Comparison of ENCODE assay signal across 7 mouse cellular contexts in genomic region chr4:151977748-151978147, GRCm38 (mm10). TPM values are rescaled to one million over a fixed set of nuclear protein-coding genes. Genes with fewer than 3 reads are reported as not detected.
DNase-seq lines count a peak whose midpoint lies in the region; ATAC-seq and TF ChIP-seq lines count a peak whose summit lies in the region.

No protein-coding gene starts in this region.

- peaks cover 9% of the 10 kb centered on the region for H3K36me3 ChIP-seq in forebrain, embryonic 16.5 days (ENCODE audit: control insufficient read depth, insufficient read depth)
- peaks cover 25% of the 10 kb centered on the region for H3K36me3 ChIP-seq in hindbrain, postnatal 0 days (ENCODE audit: insufficient read depth, low read length)
- H3K36me3 ChIP-seq in midbrain, embryonic 12.5 days = peaks cover 81% of the 10 kb centered on the region

- no peak overlapping the region for H3K4me2 ChIP-seq in forebrain, embryonic 16.5 days (ENCODE audit: low read length)
- no peak overlapping the region for H3K4me2 ChIP-seq in hindbrain, postnatal 0 days (ENCODE audit: low read depth, low read length)
- H3K4me2 ChIP-seq in midbrain, embryonic 12.5 days (replicated peaks) = no peak overlapping the region

- intact Hi-C loops in left cerebral cortex, postnatal 14 days (cut with DNase I) = no loop called here

- ATAC-seq in forebrain, embryonic 16.5 days = peak; percentile 27
- peak; percentile 10; the same call in 1 of the 2 replicates for ATAC-seq in hindbrain, postnatal 0 days
- ATAC-seq in midbrain, embryonic 12.5 days (ENCODE audit: low FRiP score, low read depth) = peak; percentile 7; the same call in 1 of the 2 replicates

- H3K9me3 ChIP-seq in forebrain, embryonic 16.5 days (ENCODE audit: control insufficient read depth, low read length) = peaks cover 2% of the 10 kb centered on the region; the same call in 1 of the 2 replicates
- no peaks in the 10 kb centered on the region for H3K9me3 ChIP-seq in hindbrain, postnatal 0 days (ENCODE audit: low read length)
- H3K9me3 ChIP-seq in midbrain, embryonic 12.5 days = 0 out of 2 replicates have a peak, but pooled peaks cover 3% of the 10 kb centered on the region

- no peaks in the 10 kb centered on the region for H3K27me3 ChIP-seq in forebrain, embryonic 16.5 days (replicated peaks; ENCODE audit: control insufficient read depth, insufficient read depth, low read length)
- no peaks in the 10 kb centered on the region for H3K27me3 ChIP-seq in hindbrain, postnatal 0 days (ENCODE audit: insufficient read depth, low read length)
- H3K27me3 ChIP-seq in midbrain, embryonic 12.5 days = no peaks in the 10 kb centered on the region

- H3K9ac ChIP-seq in forebrain, embryonic 16.5 days (replicated peaks; ENCODE audit: low read depth, low read length) = no peak overlapping the region
- H3K9ac ChIP-seq in hindbrain, postnatal 0 days (replicated peaks; ENCODE audit: low read length) = no peak overlapping the region
- H3K9ac ChIP-seq in midbrain, embryonic 12.5 days (replicated peaks) = no peak overlapping the region

- H3K4me1 ChIP-seq in forebrain, embryonic 16.5 days (replicated peaks; ENCODE audit: control insufficient read depth, insufficient read depth, low read length) = no peaks in the 10 kb centered on the region
- H3K4me1 ChIP-seq in hindbrain, postnatal 0 days (ENCODE audit: insufficient read depth, low read length) = no peaks in the 10 kb centered on the region
- peaks cover 3% of the 10 kb centered on the region; the same call in 1 of the 2 replicates for H3K4me1 ChIP-seq in midbrain, embryonic 12.5 days

- TF ChIP-seq CTCF in hindbrain, postnatal 0 days (IDR thresholded peaks at IDR 0.05; ENCODE audit: low read depth) = peak; percentile 94

- DNase-seq in WW6 (ENCODE audit: low read depth, low spot score) = peak; percentile 67
- DNase-seq in cerebellum, adult 11-12 months = peak; percentile 78
- peak; percentile 92 for DNase-seq in hindbrain, postnatal 0 days (ENCODE audit: low spot score)
- peak; percentile 92 to 93 for DNase-seq in left cerebral cortex, postnatal 14 days (ENCODE audit: low spot score in 2 of 2)
- peak; percentile 61 for DNase-seq in skeletal muscle tissue, adult 2 months (ENCODE audit: low read depth, low spot score)

- 43% methylated on average over 10 of the region's 10 CpGs for WGBS in forebrain, embryonic 16.5 days
- WGBS in hindbrain, postnatal 0 days = 43% methylated on average over 10 of the region's 10 CpGs
- WGBS in midbrain, embryonic 12.5 days = 47% methylated on average over 10 of the region's 10 CpGs

- H3K27ac ChIP-seq in forebrain, embryonic 16.5 days (ENCODE audit: low read length) = no peak overlapping the region
- peak overlapping the region; percentile 54 for H3K27ac ChIP-seq in hindbrain, postnatal 0 days
- no peak overlapping the region for H3K27ac ChIP-seq in midbrain, embryonic 12.5 days (replicated peaks)

- no peak overlapping the region for H3K4me3 ChIP-seq in forebrain, embryonic 16.5 days (replicated peaks; ENCODE audit: low read length)
- no peak overlapping the region for H3K4me3 ChIP-seq in hindbrain, postnatal 0 days (ENCODE audit: low read length)
- H3K4me3 ChIP-seq in midbrain, embryonic 12.5 days = no peak overlapping the region

RNA-seq across cellular contexts. Expression of gene Thap3, which starts 11.0 kb away (rescaled TPM):
- polyA plus RNA-seq in forebrain, embryonic 16.5 days (2015; fragmentation: Nextera tagmentation; extraction: Ambion mirVana) = 32.7 and 42.7 TPM in 2 replicates
- 12.1 and 14.9 TPM in 2 replicates for total RNA-seq in hindbrain, postnatal 0 days (2014; rRNA removed)
- 42.1 and 47.3 TPM in 2 replicates for polyA plus RNA-seq in hindbrain, postnatal 0 days (2015; fragmentation: Nextera tagmentation; extraction: Ambion mirVana)
- 10 to 100 TPM; 16.1 to 19.3 TPM for total RNA-seq in left cerebral cortex, postnatal 14 days (2021)
- polyA plus RNA-seq in midbrain, embryonic 12.5 days (2016; fragmentation: Nextera tagmentation; extraction: Ambion mirVana) = 30.9 and 33.9 TPM in 2 replicates

RNA-seq across cellular contexts. Expression of gene Phf13, which starts 18.3 kb away (rescaled TPM):
- polyA plus RNA-seq in forebrain, embryonic 16.5 days (2015; fragmentation: Nextera tagmentation; extraction: Ambion mirVana) = 20.5 and 21.8 TPM in 2 replicates
- total RNA-seq in hindbrain, postnatal 0 days (2014; rRNA removed) = 19.9 and 20.8 TPM in 2 replicates
- 14.6 and 15.0 TPM in 2 replicates for polyA plus RNA-seq in hindbrain, postnatal 0 days (2015; fragmentation: Nextera tagmentation; extraction: Ambion mirVana)
- total RNA-seq in left cerebral cortex, postnatal 14 days (2021) = 10 to 100 TPM; 14.2 to 14.4 TPM
- polyA plus RNA-seq in midbrain, embryonic 12.5 days (2016; fragmentation: Nextera tagmentation; extraction: Ambion mirVana) = 25.8 and 28.9 TPM in 2 replicates

RNA-seq across cellular contexts. Expression of gene Klhl21, which starts 30.9 kb away (rescaled TPM):
- 2.9 and 3.6 TPM in 2 replicates for polyA plus RNA-seq in forebrain, embryonic 16.5 days (2015; fragmentation: Nextera tagmentation; extraction: Ambion mirVana)
- 12.3 and 14.0 TPM in 2 replicates for total RNA-seq in hindbrain, postnatal 0 days (2014; rRNA removed)
- 4.5 and 4.8 TPM in 2 replicates for polyA plus RNA-seq in hindbrain, postnatal 0 days (2015; fragmentation: Nextera tagmentation; extraction: Ambion mirVana)
- 10 to 100 TPM; 12.7 to 13.4 TPM for total RNA-seq in left cerebral cortex, postnatal 14 days (2021)
- polyA plus RNA-seq in midbrain, embryonic 12.5 days (2016; fragmentation: Nextera tagmentation; extraction: Ambion mirVana) = 4.7 and 5.4 TPM in 2 replicates

RNA-seq across cellular contexts. Expression of gene Dnajc11, which starts 44.3 kb away (rescaled TPM):
- polyA plus RNA-seq in forebrain, embryonic 16.5 days (2015; fragmentation: Nextera tagmentation; extraction: Ambion mirVana) = 84.2 and 89.8 TPM in 2 replicates
- 94.5 and 108 TPM in 2 replicates for total RNA-seq in hindbrain, postnatal 0 days (2014; rRNA removed)
- polyA plus RNA-seq in hindbrain, postnatal 0 days (2015; fragmentation: Nextera tagmentation; extraction: Ambion mirVana) = 64.1 and 65.6 TPM in 2 replicates
- 10 to 100 TPM; 70.8 to 74.7 TPM for total RNA-seq in left cerebral cortex, postnatal 14 days (2021)
- 84.4 and 89.8 TPM in 2 replicates for polyA plus RNA-seq in midbrain, embryonic 12.5 days (2016; fragmentation: Nextera tagmentation; extraction: Ambion mirVana)

RNA-seq across cellular contexts. Expression of gene Zbtb48, which starts 49.7 kb away (rescaled TPM):
- 23.4 and 25.4 TPM in 2 replicates for polyA plus RNA-seq in forebrain, embryonic 16.5 days (2015; fragmentation: Nextera tagmentation; extraction: Ambion mirVana)
- total RNA-seq in hindbrain, postnatal 0 days (2014; rRNA removed) = 7.0 and 8.6 TPM in 2 replicates
- polyA plus RNA-seq in hindbrain, postnatal 0 days (2015; fragmentation: Nextera tagmentation; extraction: Ambion mirVana) = 10.7 and 16.2 TPM in 2 replicates
- 10 to 100 TPM; 11.5 to 13.2 TPM for total RNA-seq in left cerebral cortex, postnatal 14 days (2021)
- polyA plus RNA-seq in midbrain, embryonic 12.5 days (2016; fragmentation: Nextera tagmentation; extraction: Ambion mirVana) = 20.8 and 23.4 TPM in 2 replicates
